Mouse (Mus musculus) bone marrow macrophage, adult 2 months (primary cell): ENCODE results near the gene Slc25a51.

Experiments used
- CTCF ChIP-seq: IDR thresholded peaks from 2 replicates; pipeline ENCODE4 v1.5.1; 2012; ENCODE audit warnings: low read depth, mild to moderate bottlenecking, low read length, moderate library complexity
- POLR2A ChIP-seq: IDR thresholded peaks from 2 replicates; pipeline ENCODE4 v1.6.1; 2012; ENCODE audit warnings: mild to moderate bottlenecking, low read depth, low read length, borderline replicate concordance

- TF ChIP-seq POLR2A (no peak), CTCF (no peak)
Observed at GRCm38 (mm10) chr4:45453271-45453851, 44.8 kb upstream of the Slc25a51 start.
